Mouse (Mus musculus): ENCODE measurements around the gene Lrrc4b. TPM values are rescaled to one million over a fixed set of nuclear protein-coding genes. Genes with fewer than 3 reads are reported as not detected.

Gene Lrrc4b
- polyA plus RNA-seq, 2 experiments from 2014 or later = not detected

- ATAC-seq = no peak
Measured at GRCm38 (mm10) chr7:44465111-44465510, 36.3 kb downstream of the Lrrc4b start, which contains the start of gene Aspdh. TSS of gene Aspdh (plus strand) at chr7:44465391.

- no peak for ATAC-seq
Measured at GRCm38 (mm10) chr7:44466006-44466887, 37.4 kb downstream of the Lrrc4b start.

GRCm38 (mm10) chr7:44466888-44467311 lies 38.1 kb downstream of the Lrrc4b start:
- no peak for ATAC-seq

- peak; percentile 97 for ATAC-seq
Measured at GRCm38 (mm10) chr7:44467811-44468411, 39.1 kb downstream of the Lrrc4b start, which contains the start of gene Josd2. TSS of gene Josd2 (plus strand) at chr7:44467980.

- no peak for ATAC-seq
Measured at GRCm38 (mm10) chr7:44468644-44469285, 39.9 kb downstream of the Lrrc4b start.

- no peak for ATAC-seq
Measured at GRCm38 (mm10) chr7:44469677-44470675, 41.2 kb downstream of the Lrrc4b start.

GRCm38 (mm10) chr7:44470696-44471612 lies 42.1 kb downstream of the Lrrc4b start:
- ATAC-seq = no peak

GRCm38 (mm10) chr7:44471880-44472557 lies 43.2 kb downstream of the Lrrc4b start:
- ATAC-seq = no peak

- no peak for ATAC-seq
Measured at GRCm38 (mm10) chr7:44472558-44472885, 43.7 kb downstream of the Lrrc4b start.

- no peak for ATAC-seq
Measured at GRCm38 (mm10) chr7:44472961-44473646, 44.3 kb downstream of the Lrrc4b start.

- ATAC-seq = no peak
Measured at GRCm38 (mm10) chr7:44474419-44474818, 45.6 kb downstream of the Lrrc4b start.

GRCm38 (mm10) chr7:44475046-44475614 lies 46.3 kb downstream of the Lrrc4b start:
- no peak for ATAC-seq

GRCm38 (mm10) chr7:44482836-44483435 lies 54.1 kb downstream of the Lrrc4b start:
- no peak for ATAC-seq

- no peak for ATAC-seq
Measured at GRCm38 (mm10) chr7:44484109-44484508, 55.3 kb downstream of the Lrrc4b start.

- ATAC-seq = peak; percentile 70
Measured at GRCm38 (mm10) chr7:44484841-44485571, 56.2 kb downstream of the Lrrc4b start.

GRCm38 (mm10) chr7:44485572-44486195 lies 56.9 kb downstream of the Lrrc4b start:
- no peak for ATAC-seq

GRCm38 (mm10) chr7:44486927-44487575 lies 58.2 kb downstream of the Lrrc4b start:
- ATAC-seq = no peak

Data from activated CD4-positive, CD25-positive, alpha-beta regulatory T cell, adult 4 months (primary cell).